Mouse (Mus musculus): ENCODE results near the gene Pxn. TPM values are rescaled to one million over a fixed set of nuclear protein-coding genes. Genes with fewer than 3 reads are reported as not detected.
"Not testable (repeated sequence)": the region's sequence is repeated elsewhere in the genome, so short reads cannot be mapped to it uniquely, and the experiment has no call there.

Gene Pxn
- polyA plus RNA-seq, 1 experiment from 2014 or later = 33.5 TPM

- no peak for ATAC-seq (replicated peaks; ENCODE audit: insufficient number of reproducible peaks, insufficient read depth, low FRiP score, low read depth)
- H3K9me3 ChIP-seq (replicated peaks) = no peaks in the 10 kb centered on the region
- H3K27ac ChIP-seq = no peak overlapping the region
- no peak overlapping the region for H3K4me2 ChIP-seq
- no peaks in the 10 kb centered on the region for H3K27me3 ChIP-seq
- no peak overlapping the region for H3K9ac ChIP-seq
- peaks cover 5% of the 10 kb centered on the region for H3K4me1 ChIP-seq (replicated peaks)
- H3K36me3 ChIP-seq = no peaks in the 10 kb centered on the region
- WGBS = 50% methylated on average over 9 of the region's 9 CpGs
- H3K4me3 ChIP-seq = no peak overlapping the region
Measured at GRCm38 (mm10) chr5:115498307-115499240, 7.9 kb upstream of the Pxn start.

- no peak overlapping the region for H3K9ac ChIP-seq
- no peak for ATAC-seq (replicated peaks; ENCODE audit: insufficient number of reproducible peaks, insufficient read depth, low FRiP score, low read depth)
- no peaks in the 10 kb centered on the region for H3K9me3 ChIP-seq (replicated peaks)
- no peak overlapping the region for H3K4me3 ChIP-seq
- no peaks in the 10 kb centered on the region for H3K4me1 ChIP-seq (replicated peaks)
- H3K27me3 ChIP-seq = no peaks in the 10 kb centered on the region
- WGBS = 72% methylated on average over 12 of the region's 12 CpGs
- no peak overlapping the region for H3K4me2 ChIP-seq
- H3K27ac ChIP-seq = no peak overlapping the region
- no peaks in the 10 kb centered on the region for H3K36me3 ChIP-seq
Measured at GRCm38 (mm10) chr5:115500383-115500935, 6.0 kb upstream of the Pxn start.

- 50% methylated on average over 12 of the region's 12 CpGs for WGBS
- H3K4me2 ChIP-seq = no peak overlapping the region
Measured at GRCm38 (mm10) chr5:115503035-115503434, 3.4 kb upstream of the Pxn start.

GRCm38 (mm10) chr5:115505617-115506016 lies 859 bp upstream of the Pxn start:
- not testable (repeated sequence) for H3K27ac ChIP-seq; ATAC-seq (replicated peaks; ENCODE audit: insufficient number of reproducible peaks, insufficient read depth, low FRiP score, low read depth); H3K9me3 ChIP-seq (replicated peaks); H3K4me2 ChIP-seq; H3K27me3 ChIP-seq; H3K4me3 ChIP-seq; H3K9ac ChIP-seq; H3K36me3 ChIP-seq
- peaks cover 33% of the 10 kb centered on the region for H3K4me1 ChIP-seq (replicated peaks)
- 67% methylated on average over 4 of the region's 4 CpGs for WGBS

More at GRCm38 (mm10) chr5:115503035-115503434, 3.4 kb upstream of the Pxn start:
- H3K27me3 ChIP-seq = no peaks in the 10 kb centered on the region
- no peak overlapping the region for H3K4me3 ChIP-seq
- H3K27ac ChIP-seq = no peak overlapping the region
- peaks cover 10% of the 10 kb centered on the region for H3K4me1 ChIP-seq (replicated peaks)
- no peaks in the 10 kb centered on the region for H3K9me3 ChIP-seq (replicated peaks)
- no peak for ATAC-seq (replicated peaks; ENCODE audit: insufficient number of reproducible peaks, insufficient read depth, low FRiP score, low read depth)
- no peaks in the 10 kb centered on the region for H3K36me3 ChIP-seq
- no peak overlapping the region for H3K9ac ChIP-seq

- Histone ChIP-seq H3K9ac (peak overlapping the region; percentile 95), H3K27ac (peak overlapping the region; percentile 76), H3K36me3 (no peaks in the 10 kb centered on the region), H3K4me2 (peak overlapping the region; percentile 74), H3K27me3 (no peaks in the 10 kb centered on the region), H3K4me1 (replicated peaks) (peaks cover 35% of the 10 kb centered on the region), H3K4me3 (peak overlapping the region; percentile 92), H3K9me3 (replicated peaks) (no peaks in the 10 kb centered on the region)
- ATAC-seq (replicated peaks; ENCODE audit: insufficient number of reproducible peaks, insufficient read depth, low FRiP score, low read depth) = peak; percentile 13; the same call in 1 of the 2 replicates
- 13% methylated on average over 12 of the region's 12 CpGs for WGBS
Measured at GRCm38 (mm10) chr5:115507267-115507980, 948 bp downstream of the Pxn start.

GRCm38 (mm10) chr5:115507981-115508858 lies 1.7 kb downstream of the Pxn start:
- H3K4me2 ChIP-seq = peak overlapping the region; percentile 74
- no peaks in the 10 kb centered on the region for H3K9me3 ChIP-seq (replicated peaks)
- H3K9ac ChIP-seq = peak overlapping the region; percentile 95
- peak overlapping the region; percentile 92 for H3K4me3 ChIP-seq
- no peaks in the 10 kb centered on the region for H3K27me3 ChIP-seq
- H3K27ac ChIP-seq = peak overlapping the region; percentile 76
- ATAC-seq (replicated peaks; ENCODE audit: insufficient number of reproducible peaks, insufficient read depth, low FRiP score, low read depth) = no peak
- no peaks in the 10 kb centered on the region for H3K36me3 ChIP-seq
- peaks cover 36% of the 10 kb centered on the region for H3K4me1 ChIP-seq (replicated peaks)
- 30% methylated on average over 18 of the region's 18 CpGs for WGBS

GRCm38 (mm10) chr5:115508859-115509147 lies 2.3 kb downstream of the Pxn start:
- Histone ChIP-seq H3K9ac (peak overlapping the region; percentile 95), H3K9me3 (replicated peaks) (no peaks in the 10 kb centered on the region), H3K4me2 (peak overlapping the region; percentile 74), H3K4me1 (replicated peaks) (peaks cover 41% of the 10 kb centered on the region), H3K4me3 (peak overlapping the region; percentile 92), H3K27ac (peak overlapping the region; percentile 76), H3K36me3 (no peaks in the 10 kb centered on the region), H3K27me3 (no peaks in the 10 kb centered on the region)
- WGBS = 40% methylated on average over 10 of the region's 10 CpGs
- ATAC-seq (replicated peaks; ENCODE audit: insufficient number of reproducible peaks, insufficient read depth, low FRiP score, low read depth) = no peak

- WGBS = 43% methylated on average over 15 of the region's 15 CpGs
- Histone ChIP-seq H3K4me1 (replicated peaks) (peaks cover 46% of the 10 kb centered on the region), H3K9me3 (replicated peaks) (no peaks in the 10 kb centered on the region), H3K9ac (peak overlapping the region; percentile 43; the same call in 1 of the 2 replicates), H3K27ac (peak overlapping the region; percentile 76), H3K4me2 (peak overlapping the region; percentile 74), H3K4me3 (peak overlapping the region; percentile 92), H3K36me3 (no peaks in the 10 kb centered on the region), H3K27me3 (no peaks in the 10 kb centered on the region)
- no peak for ATAC-seq (replicated peaks; ENCODE audit: insufficient number of reproducible peaks, insufficient read depth, low FRiP score, low read depth)
Measured at GRCm38 (mm10) chr5:115509321-115509761, 2.9 kb downstream of the Pxn start.

GRCm38 (mm10) chr5:115509790-115510689 lies 3.6 kb downstream of the Pxn start:
- Histone ChIP-seq H3K9me3 (replicated peaks) (no peaks in the 10 kb centered on the region), H3K4me3 (peak overlapping the region; percentile 92), H3K9ac (peak overlapping the region; percentile 43; the same call in 1 of the 2 replicates), H3K27me3 (no peaks in the 10 kb centered on the region), H3K4me1 (replicated peaks) (peaks cover 53% of the 10 kb centered on the region), H3K4me2 (peak overlapping the region; percentile 74), H3K36me3 (no peaks in the 10 kb centered on the region), H3K27ac (peak overlapping the region; percentile 76)
- ATAC-seq (replicated peaks; ENCODE audit: insufficient number of reproducible peaks, insufficient read depth, low FRiP score, low read depth) = no peak
- WGBS = 67% methylated on average over 15 of the region's 15 CpGs

GRCm38 (mm10) chr5:115512375-115512774 lies 5.9 kb downstream of the Pxn start:
- H3K36me3 ChIP-seq = no peaks in the 10 kb centered on the region
- peaks cover 69% of the 10 kb centered on the region for H3K4me1 ChIP-seq (replicated peaks)
- no peak overlapping the region for H3K27ac ChIP-seq
- H3K27me3 ChIP-seq = no peaks in the 10 kb centered on the region
- no peak for ATAC-seq (replicated peaks; ENCODE audit: insufficient number of reproducible peaks, insufficient read depth, low FRiP score, low read depth)
- no peak overlapping the region for H3K9ac ChIP-seq
- no peak overlapping the region for H3K4me3 ChIP-seq
- H3K4me2 ChIP-seq = no peak overlapping the region
- WGBS = 89% methylated on average over 7 of the region's 7 CpGs
- H3K9me3 ChIP-seq (replicated peaks) = no peaks in the 10 kb centered on the region

Data from heart, embryonic 15.5 days (tissue).